Mouse (Mus musculus) midbrain, postnatal 0 days (tissue): ENCODE results near the gene Junb. TPM values are rescaled to one million over a fixed set of nuclear protein-coding genes. Genes with fewer than 3 reads are reported as not detected.
A peak's percentile ranks its signal among the peaks of the same experiment; 100 is the strongest.

Source experiments
- ATAC-seq: fragments of 200-750 bp; cut with Nextera tagmentation; 2 replicates; pipeline ENCODE4 v1.8.0; 2017; ENCODE audit warnings: moderate number of reproducible peaks, mild to moderate bottlenecking, moderate TSS enrichment, moderate library complexity; ENCODE audit not compliant: low FRiP score
- DNase-seq: peaks from one replicate; pipeline ENCODE4 v3.0.0-alpha.2; 2015; ENCODE audit warnings: low spot score
- H3K27ac ChIP-seq: fragments of 300-500 bp; sonication (generic); 2 replicates; pipeline ENCODE4 v1.5.1; 2014; ENCODE audit warnings: low read depth, mild to moderate bottlenecking, low read length, mixed read lengths
- H3K27me3 ChIP-seq: fragments of 300-500 bp; sonication (generic); 2 replicates; pipeline ENCODE4 v1.6.1; 2014; ENCODE audit warnings: low read length, control low read depth, mixed read lengths; ENCODE audit not compliant: insufficient read depth
- H3K36me3 ChIP-seq: fragments of 300-500 bp; sonication (generic); 2 replicates; pipeline ENCODE4 v1.6.1; 2014; ENCODE audit warnings: low read length, control low read depth, mixed read lengths; ENCODE audit not compliant: insufficient read depth
- H3K4me1 ChIP-seq: fragments of 300-500 bp; sonication (generic); 2 replicates; pipeline ENCODE4 v1.6.1; 2014; ENCODE audit warnings: mild to moderate bottlenecking, control low read depth, antibody characterized with exemption, low read length, mixed read lengths; ENCODE audit not compliant: insufficient read depth
- H3K4me2 ChIP-seq: fragments of 300-500 bp; sonication (generic); 2 replicates; pipeline ENCODE4 v1.6.1; 2014; ENCODE audit warnings: low read depth, mild to moderate bottlenecking, low read length, mixed read lengths; ENCODE audit not compliant: poor library complexity, severe bottlenecking
- H3K4me3 ChIP-seq: fragments of 300-500 bp; sonication (generic); 2 replicates; pipeline ENCODE4 v1.5.1; 2014; ENCODE audit warnings: low read depth, mild to moderate bottlenecking, low read length, moderate library complexity
- H3K9ac ChIP-seq: fragments of 300-500 bp; sonication (generic); replicated peaks from 2 replicates; pipeline ENCODE4 v1.6.1; 2014; ENCODE audit warnings: mild to moderate bottlenecking, low read length, moderate library complexity, mixed read lengths; ENCODE audit not compliant: poor library complexity, severe bottlenecking
- H3K9me3 ChIP-seq: fragments of 300-500 bp; sonication (generic); 2 replicates; pipeline ENCODE4 v1.6.1; 2016; ENCODE audit warnings: low read length, control low read depth
- CTCF ChIP-seq: IDR thresholded peaks from 2 replicates; pipeline ENCODE4 v1.5.1; 2016; ENCODE audit warnings: antibody characterized with exemption, mild to moderate bottlenecking
- WGBS: fragments of 180-500 bp; shearing (Covaris S2); extraction: QIAGEN DNeasy Blood & Tissue Kit; methylation state at CpG from one replicate; pipeline ENCODE4 v1.1.7; 2014; 5-methylcytosine and 5-hydroxymethylcytosine counted together
- polyA plus RNA-seq: library from polyadenylated mRNA; unstranded; fragments of >200 nt; fragmentation: Nextera tagmentation; extraction: Ambion mirVana; gene quantifications from 2 replicates; pipeline ENCODE4 v1.2.1, GENCODE M21; 2015
- total RNA-seq: library from RNA; depleted of rRNA; stranded (reverse); fragments of >200 nt; gene quantifications from 2 replicates; pipeline ENCODE4 v1.2.3, GENCODE M21; 2014

Junb gene
- total and polyA plus RNA-seq, 2 experiments from 2014 or later: 6.1 to 15.9 TPM

GRCm38 (mm10) chr8:84952612-84953255 is 25.8 kb downstream of the Junb start:
- Histone ChIP-seq H3K4me2 (no peak overlapping the region), H3K9me3 (no peaks in the 10 kb centered on the region), H3K27ac (no peak overlapping the region), H3K9ac (no peak overlapping the region), H3K36me3 (0 out of 2 replicates have a peak, but pooled peaks cover 2% of the 10 kb centered on the region), H3K27me3 (peaks cover 11% of the 10 kb centered on the region), H3K4me1 (no peaks in the 10 kb centered on the region), H3K4me3 (no peak overlapping the region)
- TF ChIP-seq CTCF: no peak
- DNase-seq: no peak
- WGBS: 12% methylated on average over 18 of the region's 18 CpGs
- no peak for ATAC-seq

- no peak for TF ChIP-seq CTCF
- H3K4me1 ChIP-seq: no peaks in the 10 kb centered on the region; the same call in 1 of the 2 replicates
- DNase-seq (no peak), ATAC-seq (no peak)
- H3K27me3 ChIP-seq: peaks cover 11% of the 10 kb centered on the region
- H3K27ac ChIP-seq: no peak overlapping the region
- no peak overlapping the region for H3K9ac ChIP-seq
- H3K4me3 ChIP-seq: no peak overlapping the region
- no peaks in the 10 kb centered on the region for H3K36me3 ChIP-seq
- no peaks in the 10 kb centered on the region for H3K9me3 ChIP-seq
- 17% methylated on average over 12 of the region's 12 CpGs for WGBS
- no peak overlapping the region for H3K4me2 ChIP-seq
Measured at GRCm38 (mm10) chr8:84949753-84950152, 28.8 kb downstream of the Junb start.

GRCm38 (mm10) chr8:84947241-84947545 is 31.3 kb downstream of the Junb start:
- 17% methylated on average over 9 of the region's 9 CpGs for WGBS
- no peak for DNase-seq
- 0 out of 2 replicates have a peak overlapping the region, but pooled peaks have one; percentile 83 for H3K9ac ChIP-seq

GRCm38 (mm10) chr8:84946528-84947240 is 31.8 kb downstream of the Junb start, which contains the start of gene Rtbdn:
Rtbdn (plus strand) TSS chr8:84946991.
- H3K9ac ChIP-seq: peak within 1 kb of the TSS; percentile 83
- peak within 1 kb of the TSS; percentile 84 for H3K27ac ChIP-seq
- ATAC-seq: peak; percentile 24
- WGBS: 5% methylated on average over 17 of the region's 17 CpGs
- peak; percentile 66 for TF ChIP-seq CTCF
- peaks cover 11% of the 10 kb centered on the region for H3K27me3 ChIP-seq
- no peaks in the 10 kb centered on the region for H3K36me3 ChIP-seq
- H3K4me2 ChIP-seq: peak within 1 kb of the TSS; percentile 69
- no peaks in the 10 kb centered on the region for H3K9me3 ChIP-seq
- DNase-seq: peak; percentile 57
- H3K4me1 ChIP-seq: no peaks in the 10 kb centered on the region; the same call in 1 of the 2 replicates
- peak within 1 kb of the TSS; percentile 77 for H3K4me3 ChIP-seq

More at GRCm38 (mm10) chr8:84947241-84947545, 31.3 kb downstream of the Junb start:
- Histone ChIP-seq H3K27ac (peak overlapping the region; percentile 84; the same call in 1 of the 2 replicates), H3K9me3 (no peaks in the 10 kb centered on the region), H3K27me3 (peaks cover 11% of the 10 kb centered on the region), H3K4me1 (no peaks in the 10 kb centered on the region; the same call in 1 of the 2 replicates), H3K4me2 (peak overlapping the region; percentile 69), H3K36me3 (no peaks in the 10 kb centered on the region), H3K4me3 (peak overlapping the region; percentile 77)
- ATAC-seq: no peak
- TF ChIP-seq CTCF: no peak

- TF ChIP-seq CTCF: peak; percentile 70
- H3K27ac ChIP-seq: peak overlapping the region; percentile 84
- ATAC-seq (peak; percentile 61), DNase-seq (peak; percentile 50)
- H3K9me3 ChIP-seq: no peaks in the 10 kb centered on the region
- H3K4me3 ChIP-seq: peak overlapping the region; percentile 77
- peak overlapping the region; percentile 83 for H3K9ac ChIP-seq
- H3K27me3 ChIP-seq: peaks cover 11% of the 10 kb centered on the region
- H3K4me1 ChIP-seq: no peaks in the 10 kb centered on the region; the same call in 1 of the 2 replicates
- peak overlapping the region; percentile 69 for H3K4me2 ChIP-seq
- no peaks in the 10 kb centered on the region for H3K36me3 ChIP-seq
- WGBS: 1% methylated on average over 31 of the region's 67 CpGs
Measured at GRCm38 (mm10) chr8:84945633-84946527, 32.6 kb downstream of the Junb start.
